Mouse (Mus musculus) gastrocnemius, adult 2 months (tissue): ENCODE measurements at regions not wholly inside any gene's neighbourhood (a gene's known extent, or its start where the extent isn't known, plus 50 kb on each side); places are given as distances from the start of the nearest gene placed in this dataset.

Experiments used
- DNase-seq: peaks from one replicate; pipeline ENCODE4 v3.0.0; 2022
- H3K27ac ChIP-seq: fragments of 200-600 bp; 2 replicates; pipeline ENCODE4 v1.8.1; 2022; ENCODE audit warnings: mild to moderate bottlenecking
- H3K4me3 ChIP-seq: fragments of 200-600 bp; 2 replicates; pipeline ENCODE4 v1.8.1; 2022; ENCODE audit warnings: mild to moderate bottlenecking, moderate library complexity
- CTCF ChIP-seq: fragments of 200-600 bp; IDR thresholded peaks from 2 replicates; pipeline ENCODE4 v1.8.1; 2022; ENCODE audit warnings: antibody characterized with exemption, mild to moderate bottlenecking, moderate library complexity
- intact Hi-C: fragments of 180-260 bp; cut with DNase I; formaldehyde crosslinking; loops from one replicate; pipeline ENCODE4 v1.15.1; 2025

DNA sequence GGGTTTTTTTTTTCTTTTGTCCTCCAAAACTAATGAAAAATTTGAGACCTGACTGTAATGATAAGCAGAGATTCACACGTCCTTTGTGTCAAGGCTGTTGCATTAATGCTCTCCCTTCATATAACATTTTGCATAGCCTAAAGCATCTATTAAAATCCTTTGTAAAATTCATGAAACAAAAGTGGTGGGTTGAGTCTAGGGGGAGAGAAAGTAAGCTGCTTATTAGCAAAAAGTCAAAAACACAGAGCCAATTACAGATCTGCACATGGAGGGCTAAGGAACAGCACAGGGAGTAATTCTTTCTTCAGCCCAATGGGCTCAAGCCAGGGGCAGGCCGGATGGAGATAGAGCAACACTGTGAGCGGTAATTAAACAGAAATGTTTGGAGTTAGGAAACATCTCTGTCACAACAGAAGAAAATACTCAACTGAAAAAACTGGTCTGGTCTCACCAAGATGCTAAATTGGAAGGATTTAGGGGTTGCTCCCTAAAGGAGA, 298.3 kb upstream of the Atp5g3 start:
- H3K4me3 ChIP-seq: no peak overlapping the region
- DNase-seq: no peak
- intact Hi-C loops: no loop called here
- no peak for TF ChIP-seq CTCF
- no peak overlapping the region for H3K27ac ChIP-seq

DNA sequence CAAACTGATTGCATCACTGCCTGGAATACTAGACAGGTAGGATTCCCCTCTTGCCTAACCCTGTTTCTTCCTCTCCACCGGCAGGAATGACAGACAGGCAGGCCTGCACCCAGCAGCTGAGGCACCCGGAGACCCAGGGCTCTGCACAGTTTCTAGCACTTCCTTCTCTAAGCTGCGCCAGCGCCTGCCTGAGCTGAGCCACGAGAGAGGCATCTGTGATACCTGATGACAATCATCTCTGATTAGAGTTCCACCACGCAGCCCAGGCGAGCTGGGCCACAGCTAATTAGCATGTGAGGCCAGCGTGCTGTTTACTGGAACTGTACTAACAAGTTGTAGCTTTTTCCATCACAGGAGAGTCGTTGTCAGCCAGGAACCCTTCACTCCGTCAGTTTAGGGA, 296.3 kb upstream of the Atp5g3 start:
- intact Hi-C loops: no loop called here
- no peak for TF ChIP-seq CTCF
- no peak for DNase-seq
- Histone ChIP-seq H3K27ac (no peak overlapping the region), H3K4me3 (no peak overlapping the region)

DNA sequence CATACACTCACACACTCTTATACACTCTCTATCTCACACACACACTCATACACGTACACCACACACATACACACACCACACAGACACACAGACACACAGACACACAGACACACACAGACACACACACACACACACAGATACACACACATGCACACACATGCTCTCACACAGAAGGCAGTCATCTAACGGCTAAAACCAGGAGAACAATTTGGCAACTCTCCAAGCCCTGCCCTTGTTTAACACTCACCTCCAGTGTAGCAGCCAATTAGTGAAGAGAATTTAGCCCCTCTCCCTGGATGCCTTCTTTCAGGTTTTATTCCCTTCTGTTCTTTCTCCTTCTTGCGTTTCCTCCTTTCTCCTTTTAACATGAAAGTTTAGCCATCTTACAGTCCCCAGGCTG, 291.6 kb upstream of the Atp5g3 start:
- intact Hi-C loops: no loop called here
- DNase-seq: no peak
- Histone ChIP-seq H3K27ac (no peak overlapping the region), H3K4me3 (no peak overlapping the region)
- TF ChIP-seq CTCF: no peak

DNA sequence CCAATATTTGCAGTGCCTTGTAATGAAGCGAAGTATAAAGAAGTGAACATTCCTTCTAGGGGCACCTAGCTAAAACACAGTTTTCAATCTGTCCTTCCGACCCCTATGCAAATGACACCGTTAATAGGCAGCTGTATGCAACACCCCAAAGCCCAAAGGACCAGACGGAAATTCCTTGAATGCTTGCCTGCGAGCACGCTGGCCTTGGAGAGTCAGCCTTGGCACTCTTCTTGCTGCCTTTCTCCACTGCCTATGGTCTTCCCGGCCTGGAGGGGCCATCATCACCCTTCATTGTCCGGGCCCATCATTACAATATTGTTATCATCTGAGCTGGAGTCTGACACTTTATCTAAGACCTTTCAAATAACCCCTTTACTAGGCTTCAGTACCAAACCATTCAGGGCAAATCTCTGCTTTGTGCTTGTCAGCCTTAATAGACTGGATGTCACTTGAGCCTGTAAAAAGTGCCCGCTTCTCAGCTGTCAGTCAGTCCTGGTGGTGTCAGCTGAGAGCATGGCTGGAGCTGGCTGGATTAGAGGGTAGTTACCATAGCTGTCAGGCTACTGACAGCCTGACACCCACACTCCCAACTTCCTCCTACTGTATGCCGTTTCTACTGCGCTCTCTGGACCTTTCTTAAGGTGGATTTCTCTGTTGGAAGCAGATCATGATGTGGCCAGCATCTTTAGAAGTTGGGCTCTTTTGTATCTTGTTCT, 290.6 kb upstream of the Atp5g3 start:
- DNase-seq: no peak
- Histone ChIP-seq H3K27ac (no peak overlapping the region), H3K4me3 (no peak overlapping the region)
- TF ChIP-seq CTCF: no peak
- intact Hi-C loops: no loop called here

DNA sequence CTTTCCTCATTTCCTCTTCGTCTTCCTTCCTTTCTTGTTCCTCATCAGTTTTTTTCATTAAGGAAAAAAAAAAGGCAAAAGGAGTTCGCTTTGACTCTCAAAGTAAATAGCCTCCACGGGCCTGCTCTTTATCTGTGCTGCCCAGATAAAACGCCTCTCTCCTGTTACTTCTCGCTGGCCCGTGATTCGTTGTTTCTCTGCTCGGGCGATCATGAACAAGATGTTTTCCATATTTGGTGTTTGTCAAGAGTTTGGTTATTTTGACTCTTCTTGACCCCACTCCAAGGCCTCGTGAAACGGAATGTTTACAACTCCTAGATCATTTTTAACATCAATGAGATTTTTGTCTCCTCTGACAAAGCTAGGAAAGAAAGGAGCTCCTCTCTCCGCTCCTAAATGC, 288.4 kb upstream of the Atp5g3 start:
- TF ChIP-seq CTCF: no peak
- intact Hi-C loops: no loop called here
- Histone ChIP-seq H3K4me3 (no peak overlapping the region), H3K27ac (0 out of 2 replicates have a peak overlapping the region, but pooled peaks have one; percentile 16)
- no peak for DNase-seq

DNA sequence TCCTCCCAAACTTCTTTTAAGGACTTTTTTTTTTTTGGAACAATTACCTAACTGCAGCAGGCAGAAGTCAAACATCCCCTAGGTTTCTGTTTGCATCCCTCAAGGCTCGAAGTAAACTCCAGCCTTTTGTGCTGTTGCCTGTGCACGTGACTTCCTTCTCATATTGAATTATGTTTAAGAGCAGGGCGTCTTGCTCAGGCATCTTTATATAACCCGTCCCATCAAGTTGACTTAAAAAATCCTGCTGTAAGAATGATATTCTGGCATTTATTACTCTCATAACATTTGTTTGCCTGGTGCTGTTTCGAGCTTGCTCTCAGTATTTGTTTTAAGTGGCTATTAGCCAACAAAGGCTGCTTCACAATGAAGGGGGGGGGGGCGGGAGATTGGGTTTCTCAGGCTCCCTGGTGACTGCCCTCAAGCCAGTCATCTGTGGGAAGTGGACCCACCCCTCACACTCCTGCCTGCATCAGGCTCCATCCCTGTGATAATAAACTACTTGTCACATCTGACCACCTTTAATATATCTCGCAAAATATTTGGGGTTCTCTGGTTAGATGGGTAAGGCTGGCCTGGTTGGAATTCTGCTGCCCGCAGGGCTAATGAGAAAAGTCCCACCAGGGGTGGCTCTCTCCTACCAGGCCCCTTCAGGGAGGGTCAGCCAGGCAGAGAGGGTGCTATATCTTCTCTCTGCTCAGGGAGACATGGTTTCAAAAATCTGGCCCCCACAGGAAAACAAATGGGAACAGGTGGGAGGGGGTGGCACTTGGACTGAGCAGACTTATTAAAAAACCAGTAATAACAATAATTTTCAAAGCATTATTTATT, 277.1 kb upstream of the Atp5g3 start:
- DNase-seq: no peak
- H3K4me3 ChIP-seq: no peak overlapping the region
- intact Hi-C loops: no loop called here
- no peak for TF ChIP-seq CTCF
- no peak overlapping the region for H3K27ac ChIP-seq

DNA sequence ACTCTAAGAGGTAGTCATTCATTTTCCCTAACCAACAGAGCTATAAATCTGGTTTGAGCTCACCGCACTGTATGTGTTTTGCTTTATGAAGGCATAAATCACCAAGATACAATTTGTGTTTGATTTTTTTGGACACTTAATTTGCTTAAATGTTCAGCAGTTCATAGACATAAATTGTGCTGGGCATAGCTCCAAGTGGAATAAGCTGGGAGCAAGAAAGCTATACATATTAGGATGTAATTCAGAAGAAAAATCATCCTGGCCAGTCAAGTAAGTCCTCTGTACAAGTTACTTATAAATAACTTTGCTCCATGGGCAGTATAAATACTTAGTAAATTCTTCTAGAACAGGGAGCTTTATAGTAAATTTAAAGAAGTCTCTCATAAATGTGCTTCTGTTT, 267.0 kb upstream of the Atp5g3 start:
- intact Hi-C loops: no loop called here
- TF ChIP-seq CTCF: no peak
- no peak overlapping the region for H3K4me3 ChIP-seq
- no peak for DNase-seq
- H3K27ac ChIP-seq: no peak overlapping the region

DNA sequence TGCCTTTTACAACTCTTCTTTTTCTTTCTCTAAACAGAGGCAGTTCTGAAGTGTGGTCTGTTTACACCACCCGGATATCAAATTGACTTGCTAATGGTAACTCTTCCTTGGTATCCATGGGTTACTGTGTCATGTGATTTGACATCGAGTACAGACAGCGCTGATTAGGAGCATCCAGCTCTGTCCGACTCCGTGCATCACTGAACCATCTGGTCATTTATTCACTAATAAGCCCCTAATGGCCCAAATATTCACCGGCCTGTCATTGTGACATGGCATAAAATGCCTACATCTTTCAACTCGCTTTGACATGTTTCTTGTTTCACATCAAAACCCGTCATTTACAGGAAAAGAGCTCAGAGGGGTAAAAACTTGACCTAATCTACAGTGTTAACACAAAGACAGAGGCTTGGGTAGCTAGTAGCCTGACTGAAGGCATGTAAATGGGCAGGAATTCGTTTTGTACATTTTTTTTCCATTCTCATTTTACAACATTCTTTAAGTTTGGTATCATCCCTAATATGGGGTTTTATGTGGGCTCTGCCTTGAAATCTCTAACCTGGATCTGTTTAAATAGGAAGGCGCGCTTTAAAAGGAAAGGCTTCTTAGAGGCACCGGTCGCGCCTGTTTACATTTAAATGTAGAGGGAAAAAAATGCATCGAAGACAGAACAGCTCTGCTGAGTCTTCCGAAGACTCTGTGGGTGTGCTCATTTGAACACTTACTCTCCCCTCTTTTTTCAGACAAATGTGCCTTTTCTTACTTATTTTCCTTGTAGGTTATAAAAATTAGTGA, 257.8 kb upstream of the Atp5g3 start:
- no peak for TF ChIP-seq CTCF

DNA sequence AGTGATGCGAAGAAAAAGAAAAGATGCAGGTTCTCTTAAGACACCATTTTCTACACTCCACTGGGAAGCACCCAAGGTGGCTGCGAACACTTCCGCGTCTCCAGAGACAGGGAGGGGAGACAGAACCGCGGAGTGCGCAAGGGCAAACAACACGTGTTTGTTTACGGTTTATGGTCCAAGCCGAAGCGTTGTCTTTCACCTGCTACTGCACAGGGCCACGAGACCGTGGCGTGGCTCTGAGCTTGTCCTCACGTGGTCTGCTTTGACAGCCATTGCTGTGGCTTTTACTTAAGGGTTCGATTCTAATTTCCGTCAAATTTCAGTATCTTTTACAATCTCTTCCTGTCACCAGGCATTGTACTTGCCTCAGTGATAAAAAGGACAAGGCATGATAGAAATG, 257.2 kb upstream of the Atp5g3 start:
- no peak for DNase-seq
- intact Hi-C loops: no loop called here
- no peak overlapping the region for H3K4me3 ChIP-seq
- no peak for TF ChIP-seq CTCF
- no peak overlapping the region for H3K27ac ChIP-seq

More for the DNA sequence above, 257.8 kb upstream of the Atp5g3 start:
- H3K4me3 ChIP-seq: no peak overlapping the region
- intact Hi-C loops: no loop called here
- no peak for DNase-seq
- H3K27ac ChIP-seq: no peak overlapping the region

DNA sequence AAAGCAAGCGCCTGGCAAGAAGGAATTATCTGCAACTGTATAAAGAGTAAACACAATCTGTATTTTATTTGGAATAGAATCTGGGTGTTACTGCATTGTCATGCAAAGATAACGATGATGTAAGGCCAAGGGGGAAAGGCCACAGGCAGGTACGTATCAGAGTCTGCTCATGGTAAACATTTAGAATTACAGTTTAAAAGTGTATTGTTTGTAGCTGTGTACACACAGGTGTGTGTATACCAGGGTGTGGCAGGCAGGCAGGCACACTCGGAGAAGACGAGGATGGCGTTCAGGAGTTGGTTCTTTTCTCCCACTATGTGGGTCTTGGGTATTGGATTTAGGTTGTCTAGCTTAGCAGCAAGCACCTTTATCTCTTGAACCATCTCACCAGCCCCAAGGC, 242.9 kb upstream of the Atp5g3 start:
- DNase-seq: no peak
- H3K4me3 ChIP-seq: no peak overlapping the region
- intact Hi-C loops: no loop called here
- no peak for TF ChIP-seq CTCF
- H3K27ac ChIP-seq: peak overlapping the region; percentile 35; the same call in 1 of the 2 replicates

DNA sequence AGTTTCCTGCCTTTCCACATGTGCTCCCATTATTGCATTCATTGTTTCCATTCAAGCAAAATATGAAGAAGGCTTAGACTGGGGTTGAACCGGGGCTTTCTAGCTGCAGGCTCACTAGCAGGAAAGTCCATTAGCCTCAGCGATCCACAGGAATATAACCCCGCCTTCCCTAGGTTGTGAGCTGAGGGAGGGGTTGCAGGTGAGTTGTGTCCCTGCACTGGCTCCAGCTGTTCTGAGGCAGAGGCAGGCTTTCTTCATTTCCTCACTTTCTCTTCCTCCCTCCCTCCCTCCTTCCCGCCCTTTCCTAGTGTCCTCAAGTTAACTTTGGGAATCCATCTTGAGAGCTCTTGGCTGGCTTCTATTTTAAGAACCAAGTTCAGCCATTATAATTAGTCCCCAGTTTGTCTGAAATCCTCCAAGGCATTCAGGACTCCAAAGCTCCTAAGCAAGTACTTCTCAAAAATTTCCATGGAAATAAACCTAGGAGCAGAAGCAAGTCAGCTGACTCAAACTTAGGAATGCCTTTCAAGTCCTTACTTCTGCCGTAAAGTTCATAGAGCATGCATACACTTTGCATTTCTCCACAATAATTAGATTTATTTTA, 242.2 kb upstream of the Atp5g3 start:
- H3K27ac ChIP-seq: peak overlapping the region; percentile 40; the same call in 1 of the 2 replicates
- no peak for TF ChIP-seq CTCF
- DNase-seq: no peak
- H3K4me3 ChIP-seq: no peak overlapping the region
- intact Hi-C loops: no loop called here

DNA sequence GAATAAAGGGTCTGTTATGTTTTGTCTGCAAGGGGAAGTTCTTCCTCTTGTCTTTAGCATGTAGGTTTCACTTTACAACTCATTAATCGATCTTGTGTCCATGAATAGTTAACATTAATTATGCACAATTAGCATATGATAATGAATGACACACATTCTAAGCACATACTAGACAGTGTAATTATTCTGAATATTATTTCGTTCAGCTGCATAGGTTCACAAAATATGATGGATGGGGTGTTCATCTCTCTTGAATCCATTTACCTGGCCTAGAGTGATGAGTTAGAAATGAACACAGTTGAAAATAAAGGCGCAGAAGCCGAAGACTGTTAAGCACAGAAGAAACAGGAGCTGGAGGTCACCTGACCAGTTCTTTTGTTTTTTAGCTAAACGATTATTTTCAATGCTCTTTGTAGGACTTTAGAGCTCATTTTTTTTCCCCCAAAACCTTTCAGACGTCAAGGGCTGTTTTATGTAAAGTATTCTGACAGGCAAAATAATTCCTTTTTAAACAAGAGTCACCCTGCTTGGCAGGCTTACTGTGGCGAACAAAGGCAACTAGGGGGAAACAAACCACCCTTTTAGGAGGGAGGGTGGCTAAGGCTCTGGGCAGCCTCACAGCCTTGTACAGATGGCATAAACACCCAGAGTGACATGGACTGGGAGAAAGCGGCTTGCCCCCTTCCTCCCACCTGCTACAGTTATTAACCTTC, 241.6 kb upstream of the Atp5g3 start:
- no peak for TF ChIP-seq CTCF
- no peak overlapping the region for H3K4me3 ChIP-seq
- intact Hi-C loops: no loop called here
- no peak for DNase-seq
- peak overlapping the region; percentile 40; the same call in 1 of the 2 replicates for H3K27ac ChIP-seq
